Mouse (Mus musculus) large intestine, adult 2 months (tissue): ENCODE measurements around the gene Cnnm1. TPM values are rescaled to one million over a fixed set of nuclear protein-coding genes. Genes with fewer than 3 reads are reported as not detected.

Experiments used
- DNase-seq: peaks from one replicate; pipeline ENCODE4 v3.0.0-alpha.2; 2012; ENCODE audit warnings: low read depth, low spot score
- WGBS: fragments of 180-500 bp; shearing (Covaris S2); methylation state at CpG from one replicate; pipeline ENCODE4 v1.1.7; 2018; 5-methylcytosine and 5-hydroxymethylcytosine counted together
- polyA plus RNA-seq: library from polyadenylated mRNA; depleted of rRNA; stranded (reverse); fragments of >200 nt; gene quantifications from 2 replicates; pipeline ENCODE4 v1.2.3, GENCODE M21; 2012; rRNA removed

The Cnnm1 gene
- polyA plus RNA-seq: 0.48 and 0.55 TPM in 2 replicates

DNA sequence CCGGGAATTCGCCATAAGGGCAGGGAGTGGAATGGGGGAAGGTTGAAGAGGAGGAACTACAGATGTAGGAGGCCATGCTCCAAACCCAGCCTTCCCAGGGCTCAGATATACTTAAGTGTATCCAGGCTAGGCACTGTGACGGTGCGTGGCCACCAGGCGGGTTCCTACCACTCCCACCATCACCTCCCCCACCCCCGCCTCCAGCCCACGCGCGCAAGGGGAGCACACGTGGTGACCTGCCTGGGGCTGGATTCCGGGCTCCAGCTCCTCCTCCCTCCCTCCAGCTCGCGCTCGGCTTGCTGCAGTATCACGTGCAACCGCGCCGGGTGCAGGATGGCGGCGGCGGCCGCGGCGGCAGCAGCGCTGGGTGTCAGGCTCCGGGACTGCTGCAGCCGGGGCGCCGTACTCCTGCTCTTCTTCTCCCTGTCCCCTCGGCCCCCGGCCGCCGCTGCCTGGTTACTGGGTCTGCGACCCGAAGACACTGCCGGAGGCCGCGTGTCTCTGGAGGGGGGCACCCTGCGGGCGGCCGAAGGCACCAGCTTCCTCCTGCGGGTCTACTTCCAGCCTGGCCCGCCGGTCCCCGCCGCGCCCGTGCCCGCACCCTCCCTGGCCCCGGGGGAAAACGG is at the start of gene Cnnm1:
Gene Cnnm1 (plus strand): TSS at position 325 of the 626 bp plus-strand sequence.
- 1% methylated on average over 50 of the region's 51 CpGs for WGBS
- no peak for DNase-seq

DNA sequence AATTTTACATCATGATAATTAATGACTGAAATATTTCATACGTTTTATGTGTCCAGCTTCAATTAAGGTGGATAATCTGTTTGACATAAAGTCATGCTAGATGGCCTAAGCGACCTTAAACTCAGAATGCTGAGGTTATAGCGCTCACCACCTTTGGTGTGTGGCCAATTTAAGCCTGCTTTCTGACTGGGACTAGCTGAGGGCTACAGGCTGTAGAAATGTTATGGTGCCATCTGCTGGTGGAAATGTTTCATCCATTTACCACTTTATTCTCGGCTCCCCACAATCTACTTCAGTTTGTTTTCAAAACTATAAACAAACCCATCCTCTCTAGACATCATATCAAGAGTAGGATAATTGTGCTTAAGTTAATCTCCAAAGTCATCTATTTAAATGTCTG is 43.9 kb upstream of the Cnnm1 start:
- DNase-seq: peak; percentile 7
- 6% methylated on average over 4 of the region's 4 CpGs for WGBS

DNA sequence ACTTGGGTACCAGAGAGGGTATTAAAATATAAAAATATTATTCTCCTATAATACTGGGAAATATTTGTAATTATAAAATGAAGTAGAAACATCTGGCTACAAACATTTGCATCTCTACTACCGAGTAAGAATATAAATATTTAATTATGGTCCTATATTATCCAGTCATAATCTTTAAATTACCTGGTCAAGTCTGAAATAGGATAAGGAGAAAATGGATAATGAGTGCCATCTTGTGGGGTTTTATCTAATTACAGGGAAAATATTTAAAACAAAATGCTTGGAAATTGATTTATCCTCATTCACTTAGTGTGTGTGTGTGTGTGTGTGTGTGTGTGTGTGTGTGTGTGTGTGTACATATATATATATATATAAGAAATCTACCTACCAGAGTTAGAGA is 33.1 kb upstream of the Cnnm1 start:
- no peak for DNase-seq
- 9% methylated on average over 1 of the region's 1 CpGs for WGBS

DNA sequence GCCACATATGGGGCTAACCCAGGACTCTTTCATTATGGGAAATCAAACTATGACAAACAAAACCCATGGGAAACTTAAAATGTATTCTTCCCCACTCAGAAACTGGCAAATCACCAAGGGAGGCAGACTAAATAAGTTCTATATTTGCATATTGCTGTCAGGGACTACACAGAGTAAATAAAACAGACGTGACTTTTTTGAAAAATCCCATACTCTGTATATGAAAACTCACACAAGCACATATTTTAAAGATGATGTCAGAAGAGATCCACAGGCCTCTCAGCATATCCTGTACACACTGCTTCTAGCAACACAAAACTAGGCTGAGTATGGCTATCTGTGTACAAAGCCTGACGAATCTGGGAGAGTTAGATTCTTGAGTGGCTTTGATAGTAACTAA is 24.7 kb upstream of the Cnnm1 start:
- DNase-seq: no peak
- 50% methylated on average over 2 of the region's 2 CpGs for WGBS

DNA sequence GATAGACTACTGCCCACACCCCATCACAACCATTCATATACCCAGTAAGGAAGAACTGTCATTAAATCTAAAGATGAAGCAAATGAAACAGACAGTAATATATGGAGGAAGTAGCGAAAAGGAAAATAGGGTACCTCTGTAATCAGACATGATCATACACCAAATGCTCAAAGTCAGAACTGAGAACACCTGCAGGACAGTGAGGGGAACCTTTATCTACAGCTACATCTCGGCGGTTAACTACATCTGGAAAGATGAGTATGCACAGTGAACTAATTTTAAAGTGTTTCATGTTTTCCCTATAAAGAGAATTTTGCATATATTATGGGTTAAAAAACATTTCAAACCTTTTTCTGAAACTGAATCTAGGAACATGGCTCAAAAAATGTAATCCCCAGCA is 19.7 kb upstream of the Cnnm1 start:
- WGBS: 79% methylated on average over 3 of the region's 3 CpGs
- DNase-seq: no peak

DNA sequence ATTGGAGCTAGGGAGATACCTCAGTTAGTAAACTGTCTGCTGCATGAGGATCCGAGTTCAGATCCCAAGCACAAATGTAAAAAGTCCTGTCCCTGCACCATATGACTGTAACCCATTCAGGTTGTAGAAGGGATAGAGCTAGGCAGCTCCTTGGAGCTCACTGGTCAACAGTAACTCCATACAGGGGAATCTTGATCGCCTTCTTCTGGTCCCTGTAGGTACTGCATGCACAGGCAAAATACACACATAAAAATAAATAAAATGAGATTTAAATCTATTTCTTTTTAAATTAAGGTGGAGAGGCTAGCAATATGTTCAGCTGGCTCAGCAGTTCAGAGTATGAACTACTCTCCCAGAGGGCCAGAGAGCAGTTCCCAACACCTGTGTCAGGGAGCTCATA is 16.2 kb upstream of the Cnnm1 start:
- no peak for DNase-seq
- WGBS: 71% methylated on average over 2 of the region's 2 CpGs

DNA sequence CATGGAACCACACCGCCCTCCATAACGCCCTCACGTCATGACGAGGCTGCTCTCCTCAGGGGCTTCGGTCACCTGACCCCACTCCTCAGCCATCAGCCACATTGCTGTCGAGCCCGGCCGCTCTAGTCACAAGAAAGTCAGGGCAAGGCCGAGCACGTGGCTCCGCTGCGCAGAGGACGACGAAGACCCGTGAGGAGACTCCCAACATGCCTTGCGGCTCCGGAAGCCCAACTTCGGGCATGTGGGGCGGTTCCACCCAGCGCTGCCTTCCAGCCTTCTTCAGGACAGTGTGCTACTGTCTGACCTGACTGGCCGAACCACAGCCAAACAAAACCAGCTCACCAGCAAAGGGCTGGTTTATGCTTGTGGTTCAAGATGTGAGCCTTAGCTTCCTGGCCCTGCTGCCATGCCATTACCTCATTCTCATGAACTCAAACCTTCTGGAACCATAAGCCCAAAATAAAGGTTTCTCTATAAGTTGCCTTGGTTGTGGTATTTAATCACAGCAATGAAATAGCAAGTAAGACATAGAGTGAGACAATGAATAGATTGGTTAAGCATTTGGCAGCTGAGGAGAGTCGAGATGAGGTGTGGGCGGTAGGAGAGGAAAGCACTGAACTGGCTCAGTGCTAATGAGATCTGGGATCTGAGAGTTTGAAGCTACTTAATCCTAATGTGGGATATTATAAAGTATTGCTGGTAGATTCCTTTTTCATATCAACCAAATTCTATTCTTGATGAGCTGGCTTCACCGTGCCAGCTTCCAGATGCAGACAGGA is 12.6 kb upstream of the Cnnm1 start:
- no peak for DNase-seq
- 90% methylated on average over 24 of the region's 24 CpGs for WGBS

DNA sequence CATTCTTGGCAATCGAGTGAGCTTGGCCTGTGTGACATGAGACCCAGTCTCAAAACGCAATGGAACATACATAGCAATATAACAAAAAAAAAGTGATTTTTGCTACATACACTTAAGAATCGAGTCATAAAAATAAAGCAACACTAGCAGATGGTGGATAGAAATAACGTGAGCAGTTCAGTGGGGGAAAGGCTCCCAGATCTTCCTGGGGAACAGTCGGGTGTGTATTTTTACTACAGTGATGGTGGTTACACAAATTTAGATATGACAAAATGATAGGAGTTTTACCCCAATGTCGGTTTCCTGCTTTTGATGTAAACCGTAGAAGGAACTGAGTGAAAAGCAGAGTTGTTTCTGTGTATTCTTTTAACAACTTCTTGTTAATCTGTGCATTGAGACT is 990 bp upstream of the Cnnm1 start:
- DNase-seq: no peak
- WGBS: 77% methylated on average over 7 of the region's 7 CpGs

DNA sequence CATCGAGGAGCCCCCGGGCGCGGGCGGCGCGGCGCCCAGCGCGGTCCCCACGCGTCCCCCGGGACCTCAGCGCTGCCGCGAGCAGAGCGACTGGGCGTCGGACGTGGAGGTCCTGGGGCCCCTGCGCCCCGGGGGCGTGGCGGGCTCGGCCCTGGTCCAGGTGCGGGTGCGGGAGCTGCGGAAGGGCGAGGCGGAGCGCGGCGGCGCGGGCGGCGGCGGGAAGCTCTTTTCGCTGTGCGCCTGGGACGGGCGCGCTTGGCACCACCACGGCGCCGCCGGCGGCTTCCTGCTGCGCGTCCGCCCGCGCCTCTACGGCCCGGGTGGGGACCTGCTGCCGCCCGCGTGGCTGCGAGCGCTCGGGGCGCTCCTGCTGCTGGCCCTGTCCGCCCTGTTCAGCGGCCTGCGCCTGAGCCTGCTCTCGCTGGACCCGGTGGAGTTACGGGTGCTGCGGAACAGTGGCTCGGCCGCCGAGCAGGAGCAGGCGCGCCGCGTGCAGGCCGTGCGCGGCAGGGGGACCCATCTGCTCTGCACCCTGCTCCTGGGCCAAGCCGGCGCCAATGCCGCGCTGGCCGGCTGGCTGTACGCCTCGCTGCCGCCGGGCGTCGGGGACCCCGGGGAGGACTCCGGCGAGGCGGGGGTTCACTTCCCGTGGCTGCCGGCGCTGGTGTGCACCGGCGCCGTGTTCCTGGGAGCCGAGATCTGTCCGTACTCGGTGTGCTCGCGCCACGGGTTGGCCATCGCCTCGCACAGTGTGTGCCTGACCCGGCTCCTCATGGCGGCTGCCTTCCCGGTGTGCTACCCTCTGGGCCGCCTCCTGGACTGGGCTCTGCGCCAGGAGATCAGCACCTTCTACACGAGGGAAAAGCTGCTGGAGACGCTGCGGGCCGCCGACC is 778 bp downstream of the Cnnm1 start:
- 1% methylated on average over 111 of the region's 118 CpGs for WGBS
- no peak for DNase-seq

DNA sequence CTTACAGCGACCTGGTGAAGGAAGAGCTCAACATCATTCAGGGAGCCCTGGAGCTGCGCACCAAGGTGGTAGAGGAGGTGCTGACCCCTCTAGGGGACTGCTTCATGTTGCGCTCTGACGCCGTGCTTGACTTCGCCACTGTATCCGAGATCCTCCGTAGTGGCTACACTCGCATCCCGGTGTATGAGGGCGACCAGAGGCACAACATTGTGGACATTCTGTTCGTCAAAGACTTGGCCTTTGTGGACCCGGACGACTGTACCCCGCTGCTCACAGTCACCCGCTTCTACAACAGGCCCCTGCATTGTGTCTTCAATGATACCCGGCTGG is 1.4 kb downstream of the Cnnm1 start:
- 17% methylated on average over 17 of the region's 17 CpGs for WGBS
- DNase-seq: no peak

DNA sequence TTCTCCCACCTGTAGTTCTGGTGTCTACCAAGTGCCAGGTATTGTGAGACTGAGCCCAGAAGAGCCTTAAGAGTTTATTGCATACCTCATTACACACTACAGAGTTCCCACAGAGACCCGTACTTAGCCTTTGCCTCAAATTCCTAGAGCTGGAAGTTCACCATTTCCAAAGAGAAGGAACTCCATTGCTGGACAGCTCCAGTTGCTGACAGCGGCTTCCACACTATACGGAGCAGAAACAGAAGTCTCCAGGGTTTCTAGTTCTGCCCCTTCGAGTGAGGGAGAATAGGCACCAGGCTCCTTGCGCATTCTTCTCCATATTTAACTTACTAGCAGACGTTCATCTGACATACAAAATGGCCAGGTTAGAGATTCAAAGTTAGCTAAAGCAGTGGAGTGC is 2.0 kb downstream of the Cnnm1 start:
- DNase-seq: no peak
- 38% methylated on average over 6 of the region's 6 CpGs for WGBS

DNA sequence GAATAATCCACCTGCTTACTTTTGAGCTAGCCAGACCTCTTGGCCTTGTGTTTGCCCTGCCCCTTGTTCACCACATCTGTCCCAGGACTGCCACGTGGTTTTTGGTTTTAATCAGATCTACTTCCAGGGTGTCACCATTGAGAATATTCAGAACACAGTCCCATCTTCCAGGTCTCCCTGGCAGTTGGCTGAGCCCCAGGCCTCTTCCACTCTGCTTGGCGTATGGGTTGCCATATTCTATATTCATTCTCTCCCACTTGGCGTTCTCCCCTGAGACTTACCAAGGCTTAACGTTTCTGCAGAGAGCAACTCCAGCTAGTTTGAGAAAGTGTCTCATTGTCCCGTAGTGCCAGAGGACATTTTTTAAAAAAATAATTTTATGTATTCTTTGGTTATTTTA is 2.7 kb downstream of the Cnnm1 start:
- DNase-seq: no peak
- WGBS: 89% methylated on average over 5 of the region's 5 CpGs

DNA sequence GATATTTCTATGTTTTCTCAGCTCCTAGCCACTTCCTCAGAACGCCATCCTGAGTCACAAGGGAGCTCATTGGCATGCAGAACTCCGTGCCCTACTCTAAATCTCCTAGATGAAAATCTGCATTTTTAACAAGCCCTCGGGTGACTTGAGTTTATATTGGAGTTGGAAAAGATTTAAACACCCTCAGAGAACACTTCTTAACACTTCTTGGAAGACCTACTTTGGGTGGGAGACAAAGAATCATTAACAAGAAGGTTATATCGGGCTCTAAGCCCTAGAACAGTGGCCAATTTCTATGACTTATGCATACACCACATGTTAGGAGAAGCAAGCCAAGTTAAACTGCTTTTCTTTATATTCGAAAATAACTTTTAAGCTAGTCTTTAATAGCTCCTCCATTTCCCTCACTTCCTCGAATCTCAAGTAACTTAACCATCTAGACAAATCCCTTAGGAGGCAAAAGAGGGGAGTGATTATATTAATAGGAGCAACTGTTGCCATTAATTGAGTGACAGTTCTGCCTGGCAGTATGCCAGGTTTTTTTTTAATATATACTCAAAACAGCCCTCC is 4.5 kb downstream of the Cnnm1 start:
- no peak for DNase-seq
- 72% methylated on average over 6 of the region's 6 CpGs for WGBS

DNA sequence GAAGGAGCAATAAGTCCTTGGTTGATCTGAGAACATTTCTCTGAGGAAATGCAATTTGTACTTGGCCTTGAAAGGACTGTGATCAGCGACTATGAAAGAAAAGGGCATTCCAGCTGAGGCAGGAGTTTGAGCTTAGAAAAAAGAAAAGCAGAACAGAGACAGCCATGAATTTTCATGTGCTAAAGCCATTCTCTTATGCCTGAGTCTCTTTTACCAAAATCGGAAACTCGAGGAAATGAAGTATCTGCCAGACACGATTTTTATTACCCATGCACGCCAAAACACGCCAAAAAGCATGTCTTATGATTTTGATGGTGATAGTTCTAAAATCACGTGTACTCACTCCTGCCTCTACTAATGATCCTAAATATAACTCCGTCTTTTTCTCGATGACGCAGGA is 11.3 kb downstream of the Cnnm1 start:
- WGBS: 81% methylated on average over 10 of the region's 10 CpGs

DNA sequence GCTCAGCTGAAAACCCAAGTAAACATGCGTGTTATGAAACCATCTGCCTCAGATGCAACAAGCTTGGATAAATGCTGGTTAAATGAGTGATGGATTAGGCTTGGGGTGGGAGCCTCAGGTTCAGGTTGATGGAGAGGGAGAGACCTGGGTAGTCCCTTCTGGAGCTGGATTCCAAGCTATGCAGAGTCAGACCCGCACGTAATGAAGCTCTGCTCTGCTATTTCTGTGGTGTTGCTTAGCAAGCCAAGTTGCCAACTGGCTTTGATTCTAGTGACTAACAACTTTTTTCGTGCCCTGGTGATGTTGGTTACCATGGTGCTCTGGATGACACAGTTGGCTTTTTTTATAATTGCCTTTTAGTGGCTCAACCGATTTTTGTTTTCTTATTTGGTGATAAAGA is 11.9 kb downstream of the Cnnm1 start:
- 77% methylated on average over 5 of the region's 5 CpGs for WGBS
- DNase-seq: no peak

More for the DNA sequence above, 11.3 kb downstream of the Cnnm1 start:
- no peak for DNase-seq

DNA sequence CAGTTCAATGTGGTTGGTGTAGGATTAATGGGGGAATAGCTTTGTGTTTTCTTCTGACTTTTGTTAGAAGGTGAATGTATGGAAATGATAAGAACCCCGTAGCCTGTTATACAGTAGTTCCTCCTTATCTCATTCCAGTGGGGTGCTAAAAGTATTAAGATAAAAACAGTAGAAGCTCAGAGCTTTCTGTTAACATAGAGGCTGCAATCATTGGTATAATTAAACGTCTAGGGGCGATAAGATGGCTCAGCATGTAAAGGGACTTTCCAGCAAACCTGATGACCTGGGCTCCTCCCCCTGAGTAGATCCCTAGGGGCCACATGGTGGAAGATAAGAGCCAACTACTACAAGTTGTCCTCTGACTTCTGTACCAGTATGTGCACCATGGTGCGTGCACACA is 12.8 kb downstream of the Cnnm1 start:
- DNase-seq: no peak
- WGBS: 56% methylated on average over 4 of the region's 4 CpGs

DNA sequence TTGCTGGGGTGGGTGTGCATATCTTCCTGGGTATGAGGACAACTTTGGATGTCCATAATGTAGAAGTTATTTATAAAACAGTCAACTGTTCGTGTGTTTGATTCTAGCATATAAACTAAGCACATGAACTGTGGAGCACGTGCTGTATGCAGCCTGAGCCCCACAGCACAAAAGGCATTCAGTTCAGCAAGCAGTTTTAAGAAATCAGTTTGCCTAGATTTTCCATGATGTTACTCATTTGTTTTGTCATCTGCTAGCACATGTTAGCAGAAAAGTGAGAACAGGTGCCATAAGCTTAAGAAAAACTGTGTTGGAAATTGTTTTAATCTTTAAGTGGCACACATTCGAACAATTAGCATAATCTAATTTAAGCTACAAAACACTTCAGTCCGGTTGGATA is 19.7 kb downstream of the Cnnm1 start:
- 66% methylated on average over 4 of the region's 4 CpGs for WGBS
- no peak for DNase-seq

DNA sequence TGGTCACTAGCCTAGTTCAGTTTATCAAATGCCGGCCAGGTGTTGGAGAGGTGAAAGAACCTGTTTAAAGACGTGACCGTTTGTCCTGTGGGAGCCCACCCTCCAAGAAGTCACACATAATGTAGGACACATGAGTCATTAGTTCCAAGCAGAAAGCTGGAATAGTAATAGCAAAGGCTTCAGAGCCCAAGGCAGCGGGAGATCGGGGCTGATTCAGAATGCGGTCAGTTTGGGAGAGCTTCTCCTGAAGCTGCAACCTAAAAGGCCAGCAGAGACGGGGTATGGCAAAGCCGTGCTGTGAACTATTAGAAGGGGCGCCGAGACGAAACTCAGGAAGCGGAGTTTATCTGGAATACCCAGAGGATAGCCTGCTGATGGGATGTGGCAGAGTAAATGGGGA is 20.2 kb downstream of the Cnnm1 start:
- 93% methylated on average over 12 of the region's 12 CpGs for WGBS

DNA sequence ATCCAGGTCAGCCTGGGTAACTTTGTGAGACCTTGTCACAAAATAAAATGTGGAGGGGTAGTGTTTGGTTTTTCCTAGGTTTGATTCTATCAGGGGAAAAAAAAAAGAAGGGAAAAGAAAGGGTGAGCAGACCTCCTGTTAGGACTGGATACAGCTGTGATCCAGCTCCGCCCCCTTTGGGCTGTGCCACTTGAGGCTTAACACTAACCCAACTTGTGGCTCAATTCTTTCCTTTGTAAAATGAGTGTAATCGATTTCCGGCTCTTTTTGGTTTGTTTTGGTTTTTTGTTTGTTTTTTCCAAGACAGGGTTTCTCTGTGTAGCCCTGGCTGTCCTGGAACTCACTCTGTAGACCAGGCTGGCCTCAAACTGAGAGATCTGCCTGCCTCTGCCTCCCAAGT is 21.9 kb downstream of the Cnnm1 start:
- 90% methylated on average over 3 of the region's 3 CpGs for WGBS

More for the DNA sequence above, 20.2 kb downstream of the Cnnm1 start:
- no peak for DNase-seq

DNA sequence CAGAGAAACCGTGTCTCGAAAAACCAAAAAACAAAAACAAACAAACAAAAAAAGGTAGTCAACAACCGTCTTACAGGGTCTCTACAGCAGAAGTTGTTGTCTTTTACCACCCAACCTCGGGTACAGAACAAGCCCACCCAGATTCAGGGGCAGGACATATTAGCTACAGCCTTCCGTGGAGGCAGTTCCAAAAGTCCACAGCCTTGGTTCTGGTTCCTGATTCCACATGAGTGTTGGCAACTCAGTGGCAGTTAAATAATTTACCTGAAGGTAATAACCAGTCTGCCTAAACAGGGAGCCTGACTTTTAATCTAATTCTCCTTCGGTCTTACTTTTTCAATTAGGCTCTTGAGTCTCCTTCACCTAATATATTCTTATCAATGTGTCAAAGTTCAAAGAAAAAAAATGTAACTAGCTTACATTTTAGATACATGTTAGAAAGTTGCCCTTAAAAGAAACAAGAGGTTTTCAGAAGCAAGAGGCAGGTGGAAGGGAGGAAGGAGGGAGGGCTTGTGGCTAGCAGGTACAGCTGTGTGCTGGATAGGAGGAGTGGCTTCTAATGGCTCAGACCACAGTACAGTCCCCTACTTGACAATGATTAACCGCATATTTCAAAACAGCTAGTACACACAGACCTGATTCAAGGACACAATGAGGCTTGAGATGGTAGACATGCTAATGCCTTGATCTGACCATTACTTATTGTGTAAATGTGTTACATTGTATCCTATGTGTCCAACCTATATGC is 23.5 kb downstream of the Cnnm1 start:
- WGBS: 52% methylated on average over 7 of the region's 7 CpGs
- no peak for DNase-seq

More for the DNA sequence above, 21.9 kb downstream of the Cnnm1 start:
- DNase-seq: no peak
